Mouse (Mus musculus): Measurements from ENCODE around the gene Slc22a20. TPM values are rescaled to one million over a fixed set of nuclear protein-coding genes. Genes with fewer than 3 reads are reported as not detected.

Slc22a20 gene
- polyA plus RNA-seq, 1 experiment from 2014 or later = not detected

- Histone ChIP-seq H3K27me3 (peaks cover 9% of the 10 kb centered on the region; the same call in 1 of the 2 replicates), H3K4me1 (replicated peaks) (peaks cover 42% of the 10 kb centered on the region), H3K9ac (0 out of 2 replicates have a peak overlapping the region, but pooled peaks have one; percentile 10), H3K9me3 (replicated peaks) (no peaks in the 10 kb centered on the region), H3K4me2 (peak overlapping the region; percentile 45), H3K27ac (peak overlapping the region; percentile 74), H3K36me3 (peaks cover 35% of the 10 kb centered on the region), H3K4me3 (replicated peaks) (no peak overlapping the region)
- ATAC-seq (ENCODE audit: low read depth) (no peak), DNase-seq (no peak)
- 65% methylated on average over 21 of the region's 21 CpGs for WGBS (ENCODE audit: insufficient replicate concordance)
These were observed 48.7 kb downstream of the Slc22a20 start for GRCm38 (mm10) chr19:5937095-5937835.

- H3K4me3 ChIP-seq (replicated peaks) = no peak overlapping the region
- no peak overlapping the region for H3K27ac ChIP-seq
- peaks cover 21% of the 10 kb centered on the region for H3K36me3 ChIP-seq
- DNase-seq (no peak), ATAC-seq (ENCODE audit: low read depth) (no peak)
- H3K4me2 ChIP-seq = no peak overlapping the region
- no peaks in the 10 kb centered on the region for H3K9me3 ChIP-seq (replicated peaks)
- H3K4me1 ChIP-seq (replicated peaks) = peaks cover 42% of the 10 kb centered on the region
- H3K27me3 ChIP-seq = peaks cover 16% of the 10 kb centered on the region; the same call in 1 of the 2 replicates
- no peak overlapping the region for H3K9ac ChIP-seq
- WGBS (ENCODE audit: insufficient replicate concordance) = 61% methylated on average over 5 of the region's 5 CpGs
These were observed 50.3 kb downstream of the Slc22a20 start for GRCm38 (mm10) chr19:5935691-5936090.

- no peaks in the 10 kb centered on the region for H3K9me3 ChIP-seq (replicated peaks)
- 38% methylated on average over 3 of the region's 3 CpGs for WGBS (ENCODE audit: insufficient replicate concordance)
- H3K9ac ChIP-seq = no peak overlapping the region
- H3K27me3 ChIP-seq = peaks cover 16% of the 10 kb centered on the region; the same call in 1 of the 2 replicates
- no peak overlapping the region for H3K27ac ChIP-seq
- DNase-seq (no peak), ATAC-seq (ENCODE audit: low read depth) (no peak)
- peaks cover 43% of the 10 kb centered on the region for H3K4me1 ChIP-seq (replicated peaks)
- H3K4me2 ChIP-seq = no peak overlapping the region
- H3K36me3 ChIP-seq = peaks cover 17% of the 10 kb centered on the region
- H3K4me3 ChIP-seq (replicated peaks) = no peak overlapping the region
These were observed 50.7 kb downstream of the Slc22a20 start for GRCm38 (mm10) chr19:5935266-5935665.

GRCm38 (mm10) chr19:5929634-5930596, 56.0 kb downstream of the Slc22a20 start:
- Histone ChIP-seq H3K27me3 (peaks cover 35% of the 10 kb centered on the region), H3K4me1 (replicated peaks) (peaks cover 27% of the 10 kb centered on the region), H3K4me2 (no peak overlapping the region), H3K27ac (no peak overlapping the region), H3K4me3 (replicated peaks) (no peak overlapping the region), H3K9ac (no peak overlapping the region), H3K36me3 (no peaks in the 10 kb centered on the region), H3K9me3 (replicated peaks) (no peaks in the 10 kb centered on the region)
- 40% methylated on average over 14 of the region's 14 CpGs for WGBS (ENCODE audit: insufficient replicate concordance)
- ATAC-seq (ENCODE audit: low read depth) = 0 out of 2 replicates have a peak, but pooled peaks have one; percentile 19
- DNase-seq = no peak

GRCm38 (mm10) chr19:5928546-5928945, 57.4 kb downstream of the Slc22a20 start:
- no peak for ATAC-seq (ENCODE audit: low read depth)
- peaks cover 38% of the 10 kb centered on the region for H3K4me1 ChIP-seq (replicated peaks)

GRCm38 (mm10) chr19:5928104-5928503, 57.8 kb downstream of the Slc22a20 start:
- no peak overlapping the region for H3K27ac ChIP-seq
- H3K4me3 ChIP-seq (replicated peaks) = no peak overlapping the region
- H3K9ac ChIP-seq = no peak overlapping the region
- 67% methylated on average over 6 of the region's 6 CpGs for WGBS (ENCODE audit: insufficient replicate concordance)
- H3K9me3 ChIP-seq (replicated peaks) = no peaks in the 10 kb centered on the region
- no peak overlapping the region for H3K4me2 ChIP-seq
- DNase-seq (no peak), ATAC-seq (ENCODE audit: low read depth) (no peak)
- H3K27me3 ChIP-seq = peaks cover 26% of the 10 kb centered on the region
- H3K36me3 ChIP-seq = no peaks in the 10 kb centered on the region
- H3K4me1 ChIP-seq (replicated peaks) = peaks cover 42% of the 10 kb centered on the region

More at GRCm38 (mm10) chr19:5928546-5928945, 57.4 kb downstream of the Slc22a20 start:
- Histone ChIP-seq H3K4me2 (no peak overlapping the region), H3K9ac (no peak overlapping the region), H3K9me3 (replicated peaks) (no peaks in the 10 kb centered on the region), H3K27ac (no peak overlapping the region), H3K27me3 (peaks cover 26% of the 10 kb centered on the region), H3K36me3 (no peaks in the 10 kb centered on the region), H3K4me3 (replicated peaks) (no peak overlapping the region)
- WGBS (ENCODE audit: insufficient replicate concordance) = 59% methylated on average over 3 of the region's 3 CpGs
- DNase-seq = no peak

- no peak overlapping the region for H3K4me3 ChIP-seq (replicated peaks)
- no peaks in the 10 kb centered on the region for H3K9me3 ChIP-seq (replicated peaks)
- DNase-seq (no peak), ATAC-seq (ENCODE audit: low read depth) (no peak)
- peaks cover 26% of the 10 kb centered on the region for H3K27me3 ChIP-seq
- WGBS (ENCODE audit: insufficient replicate concordance) = 66% methylated on average over 8 of the region's 8 CpGs
- H3K36me3 ChIP-seq = no peaks in the 10 kb centered on the region
- no peak overlapping the region for H3K9ac ChIP-seq
- H3K4me1 ChIP-seq (replicated peaks) = peaks cover 48% of the 10 kb centered on the region
- H3K27ac ChIP-seq = no peak overlapping the region; the same call in 1 of the 2 replicates
- H3K4me2 ChIP-seq = no peak overlapping the region
These were observed 58.4 kb downstream of the Slc22a20 start for GRCm38 (mm10) chr19:5927532-5927931.

- Histone ChIP-seq H3K27me3 (peaks cover 26% of the 10 kb centered on the region), H3K36me3 (no peaks in the 10 kb centered on the region), H3K4me2 (no peak overlapping the region), H3K9me3 (replicated peaks) (no peaks in the 10 kb centered on the region), H3K9ac (no peak overlapping the region), H3K4me1 (replicated peaks) (peaks cover 53% of the 10 kb centered on the region), H3K27ac (no peak overlapping the region), H3K4me3 (replicated peaks) (no peak overlapping the region)
- 65% methylated on average over 11 of the region's 11 CpGs for WGBS (ENCODE audit: insufficient replicate concordance)
- DNase-seq (no peak), ATAC-seq (ENCODE audit: low read depth) (no peak)
These were observed 58.9 kb downstream of the Slc22a20 start for GRCm38 (mm10) chr19:5927026-5927425.

- WGBS (ENCODE audit: insufficient replicate concordance) = 30% methylated on average over 11 of the region's 11 CpGs
- peaks cover 19% of the 10 kb centered on the region for H3K27me3 ChIP-seq
- peak overlapping the region; percentile 50 for H3K9ac ChIP-seq
- H3K4me1 ChIP-seq (replicated peaks) = peaks cover 69% of the 10 kb centered on the region
- no peaks in the 10 kb centered on the region for H3K9me3 ChIP-seq (replicated peaks)
- DNase-seq (no peak), ATAC-seq (ENCODE audit: low read depth) (no peak)
- H3K4me3 ChIP-seq (replicated peaks) = peak overlapping the region; percentile 63
- H3K4me2 ChIP-seq = peak overlapping the region; percentile 92
- no peaks in the 10 kb centered on the region for H3K36me3 ChIP-seq
- peak overlapping the region; percentile 36; the same call in 1 of the 2 replicates for H3K27ac ChIP-seq
These were observed 60.6 kb downstream of the Slc22a20 start for GRCm38 (mm10) chr19:5925311-5925855.

GRCm38 (mm10) chr19:5924713-5925093, 61.2 kb downstream of the Slc22a20 start, which contains the start of gene Cdc42ep2:
Cdc42ep2 (minus strand) TSS chr19:5924816.
- H3K27ac ChIP-seq = peak within 1 kb of the TSS; percentile 76
- peak within 1 kb of the TSS; percentile 92 for H3K4me2 ChIP-seq
- H3K9ac ChIP-seq = peak within 1 kb of the TSS; percentile 74
- H3K9me3 ChIP-seq (replicated peaks) = no peaks in the 10 kb centered on the region
- H3K4me1 ChIP-seq (replicated peaks) = peaks cover 64% of the 10 kb centered on the region
- peak; percentile 89 for ATAC-seq (ENCODE audit: low read depth)
- peak within 1 kb of the TSS; percentile 63 for H3K4me3 ChIP-seq (replicated peaks)
- H3K27me3 ChIP-seq = peaks cover 19% of the 10 kb centered on the region
- WGBS (ENCODE audit: insufficient replicate concordance) = under 1% methylated on average over 18 of the region's 18 CpGs
- DNase-seq = peak; percentile 96
- H3K36me3 ChIP-seq = no peaks in the 10 kb centered on the region

Measured in liver, embryonic 13.5 days (tissue).